Mouse (Mus musculus) stomach, postnatal 0 days (tissue): Measurements from ENCODE around the gene Ugdh. TPM values are rescaled to one million over a fixed set of nuclear protein-coding genes. Genes with fewer than 3 reads are reported as not detected.
A peak's percentile ranks its signal among the peaks of the same experiment; 100 is the strongest.
"Not testable (repeated sequence)": the region's sequence is repeated elsewhere in the genome, so short reads cannot be mapped to it uniquely, and the experiment has no call there.

ENCODE experiments used
- ATAC-seq: fragments of 200-750 bp; cut with Nextera tagmentation; 2 replicates; pipeline ENCODE4 v1.8.0; 2017; ENCODE audit not compliant: low FRiP score, low TSS enrichment
- DNase-seq: peaks from one replicate; pipeline ENCODE4 v3.0.0-alpha.2; 2016; ENCODE audit warnings: low spot score
- H3K27ac ChIP-seq: fragments of 300-500 bp; sonication (generic); replicated peaks from 2 replicates; pipeline ENCODE4 v1.5.1; 2014; ENCODE audit warnings: mild to moderate bottlenecking, control low read depth
- H3K27me3 ChIP-seq: fragments of 300-500 bp; sonication (generic); 2 replicates; pipeline ENCODE4 v1.6.1; 2014; ENCODE audit warnings: low read length; ENCODE audit not compliant: control insufficient read depth, insufficient read depth
- H3K36me3 ChIP-seq: fragments of 300-500 bp; sonication (generic); 2 replicates; pipeline ENCODE4 v1.6.1; 2014; ENCODE audit warnings: low read length, mixed read lengths; ENCODE audit not compliant: control insufficient read depth, insufficient read depth
- H3K4me1 ChIP-seq: fragments of 300-500 bp; sonication (generic); replicated peaks from 2 replicates; pipeline ENCODE4 v1.6.1; 2014; ENCODE audit warnings: antibody characterized with exemption; ENCODE audit not compliant: control insufficient read depth, insufficient read depth
- H3K4me2 ChIP-seq: fragments of 300-500 bp; sonication (generic); replicated peaks from 2 replicates; pipeline ENCODE4 v1.6.1; 2014; ENCODE audit warnings: low read depth, mild to moderate bottlenecking, control low read depth, moderate library complexity
- H3K4me3 ChIP-seq: fragments of 300-500 bp; sonication (generic); 2 replicates; pipeline ENCODE4 v1.5.1; 2014; ENCODE audit warnings: low read depth, low read length, control low read depth
- H3K9ac ChIP-seq: fragments of 300-500 bp; sonication (generic); 2 replicates; pipeline ENCODE4 v1.6.1; 2014; ENCODE audit warnings: mild to moderate bottlenecking, low read length, control low read depth, mixed read lengths
- H3K9me3 ChIP-seq: fragments of 300-500 bp; sonication (generic); 2 replicates; pipeline ENCODE4 v1.6.1; 2016; ENCODE audit warnings: low read length; ENCODE audit not compliant: control insufficient read depth
- CTCF ChIP-seq: IDR thresholded peaks from 2 replicates; pipeline ENCODE4 v1.5.1; 2016; ENCODE audit warnings: antibody characterized with exemption, low read depth, mild to moderate bottlenecking, moderate library complexity
- EP300 ChIP-seq: optimal IDR thresholded peaks from 2 replicates; pipeline ENCODE3; 2016; ENCODE audit warnings: antibody characterized with exemption
- WGBS: fragments of 180-500 bp; shearing (Covaris S2); extraction: QIAGEN DNeasy Blood & Tissue Kit; methylation state at CpG from one replicate; pipeline ENCODE4 v1.1.7; 2014; 5-methylcytosine and 5-hydroxymethylcytosine counted together
- polyA plus RNA-seq: library from polyadenylated mRNA; unstranded; fragments of >200 nt; fragmentation: Nextera tagmentation; extraction: Ambion mirVana; gene quantifications from 2 replicates; pipeline ENCODE4 v1.2.1, GENCODE M21; 2015

Gene Ugdh
- polyA plus RNA-seq, result 281 and 313 TPM in 2 replicates

- WGBS, result under 1% methylated on average over 50 of the region's 51 CpGs
- Histone ChIP-seq H3K27ac (peak within 1 kb of the TSS; percentile 96), H3K4me1 (no peaks in the 10 kb centered on the region), H3K36me3 (no peaks in the 10 kb centered on the region), H3K4me3 (peak within 1 kb of the TSS; percentile 87), H3K27me3 (no peaks in the 10 kb centered on the region), H3K9me3 (no peaks in the 10 kb centered on the region), H3K9ac (peak within 1 kb of the TSS; percentile 87), H3K4me2 (peak within 1 kb of the TSS; percentile 74)
- DNase-seq (peak; percentile 99), ATAC-seq (peak; percentile 97)
- no peak for TF ChIP-seq EP300
- TF ChIP-seq CTCF, result no peak
Observed at GRCm38 (mm10) chr5:65435806-65436561, at the start of gene Ugdh. Gene Ugdh, minus strand, starts transcription at chr5:65435949.

- Histone ChIP-seq H3K9me3 (no peaks in the 10 kb centered on the region), H3K4me3 (no peak overlapping the region), H3K36me3 (no peaks in the 10 kb centered on the region), H3K27me3 (no peaks in the 10 kb centered on the region), H3K27ac (no peak overlapping the region), H3K4me1 (no peaks in the 10 kb centered on the region), H3K9ac (no peak overlapping the region), H3K4me2 (no peak overlapping the region)
- 87% methylated on average over 4 of the region's 4 CpGs for WGBS
- TF ChIP-seq EP300, result no peak
- TF ChIP-seq CTCF, result no peak
- ATAC-seq (no peak), DNase-seq (no peak)
Observed at GRCm38 (mm10) chr5:65482996-65483395, 47.2 kb upstream of the Ugdh start.

- H3K4me2 ChIP-seq, result no peak overlapping the region
- no peaks in the 10 kb centered on the region for H3K9me3 ChIP-seq
- no peaks in the 10 kb centered on the region for H3K36me3 ChIP-seq
- no peak for DNase-seq
- no peaks in the 10 kb centered on the region for H3K27me3 ChIP-seq
- H3K9ac ChIP-seq, result no peak overlapping the region
- WGBS, result 42% methylated on average over 4 of the region's 4 CpGs
- no peak overlapping the region for H3K4me3 ChIP-seq
- H3K27ac ChIP-seq, result peak overlapping the region; percentile 85
- ATAC-seq, result no peak
- no peaks in the 10 kb centered on the region for H3K4me1 ChIP-seq
- no peak for TF ChIP-seq EP300
- no peak for TF ChIP-seq CTCF
Observed at GRCm38 (mm10) chr5:65480511-65480910, 44.8 kb upstream of the Ugdh start.

- Histone ChIP-seq H3K27ac (peak overlapping the region; percentile 85), H3K9ac (no peak overlapping the region), H3K36me3 (no peaks in the 10 kb centered on the region), H3K27me3 (no peaks in the 10 kb centered on the region), H3K4me2 (no peak overlapping the region), H3K4me1 (no peaks in the 10 kb centered on the region), H3K9me3 (no peaks in the 10 kb centered on the region), H3K4me3 (no peak overlapping the region)
- DNase-seq (peak; percentile 54), ATAC-seq (peak; percentile 83)
- no peak for TF ChIP-seq CTCF
- TF ChIP-seq EP300, result peak; percentile 48
- WGBS, result 67% methylated on average over 9 of the region's 9 CpGs
Observed at GRCm38 (mm10) chr5:65479681-65480445, 44.1 kb upstream of the Ugdh start.

- no peaks in the 10 kb centered on the region for H3K4me1 ChIP-seq
- H3K27ac ChIP-seq, result peak overlapping the region; percentile 5; the same call in 1 of the 2 replicates
- TF ChIP-seq EP300, result no peak
- TF ChIP-seq CTCF, result peak; percentile 65
- H3K4me2 ChIP-seq, result no peak overlapping the region
- H3K4me3 ChIP-seq, result no peak overlapping the region
- WGBS, result 71% methylated on average over 4 of the region's 4 CpGs
- H3K27me3 ChIP-seq, result no peaks in the 10 kb centered on the region
- H3K36me3 ChIP-seq, result no peaks in the 10 kb centered on the region
- ATAC-seq (no peak), DNase-seq (no peak)
- no peaks in the 10 kb centered on the region for H3K9me3 ChIP-seq
- no peak overlapping the region for H3K9ac ChIP-seq
Observed at GRCm38 (mm10) chr5:65478224-65478623, 42.5 kb upstream of the Ugdh start.

- not testable (repeated sequence) for H3K4me1 ChIP-seq, H3K4me3 ChIP-seq, H3K36me3 ChIP-seq, DNase-seq, H3K9me3 ChIP-seq, ATAC-seq, H3K9ac ChIP-seq, H3K4me2 ChIP-seq, H3K27me3 ChIP-seq, H3K27ac ChIP-seq
- 90% methylated on average over 4 of the region's 4 CpGs for WGBS
Observed at GRCm38 (mm10) chr5:65476739-65477138, 41.0 kb upstream of the Ugdh start.
